Mouse (Mus musculus): ENCODE measurements around the gene Ndufa11.

GRCm38 (mm10) chr17:56686801-56687200 lies 30.8 kb upstream of the Ndufa11 start:
- no peak for TF ChIP-seq GATA1 (IDR thresholded peaks at IDR 0.05; ENCODE audit: low read length)
- no peak for TF ChIP-seq TAL1 (IDR thresholded peaks at IDR 0.05; ENCODE audit: low read length)

Data from erythroblast, embryonic 14.5 days (primary cell).